Mouse (Mus musculus) lung, postnatal 25 days (tissue): ENCODE measurements around the gene Kcnh6.
"Not testable (repeated sequence)": the region's sequence is repeated elsewhere in the genome, so short reads cannot be mapped to it uniquely, and the experiment has no call there.

Source experiments
- DNase-seq: peaks from one replicate; pipeline ENCODE4 v3.0.0; 2022; ENCODE audit warnings: low spot score

The Kcnh6 gene

GRCm38 (mm10) chr11:106063756-106064155 is 55.8 kb downstream of the Kcnh6 start:
- no peak for DNase-seq

- DNase-seq, result no peak
These were observed 57.4 kb downstream of the Kcnh6 start for GRCm38 (mm10) chr11:106065073-106065922.

- peak; percentile 96 for DNase-seq
These were observed 58.1 kb downstream of the Kcnh6 start, which contains the start of gene Taco1 for GRCm38 (mm10) chr11:106065923-106066571. Gene Taco1, plus strand, starts transcription at chr11:106066061.

- not testable (repeated sequence) for DNase-seq
These were observed 58.7 kb downstream of the Kcnh6 start for GRCm38 (mm10) chr11:106066616-106067015.

GRCm38 (mm10) chr11:106073774-106074173 is 65.8 kb downstream of the Kcnh6 start:
- no peak for DNase-seq

- DNase-seq, result peak; percentile 75
These were observed 68.4 kb downstream of the Kcnh6 start for GRCm38 (mm10) chr11:106076321-106076720.
